Comparison of ENCODE assay signal across 8 mouse cellular contexts in the genomic region with DNA sequence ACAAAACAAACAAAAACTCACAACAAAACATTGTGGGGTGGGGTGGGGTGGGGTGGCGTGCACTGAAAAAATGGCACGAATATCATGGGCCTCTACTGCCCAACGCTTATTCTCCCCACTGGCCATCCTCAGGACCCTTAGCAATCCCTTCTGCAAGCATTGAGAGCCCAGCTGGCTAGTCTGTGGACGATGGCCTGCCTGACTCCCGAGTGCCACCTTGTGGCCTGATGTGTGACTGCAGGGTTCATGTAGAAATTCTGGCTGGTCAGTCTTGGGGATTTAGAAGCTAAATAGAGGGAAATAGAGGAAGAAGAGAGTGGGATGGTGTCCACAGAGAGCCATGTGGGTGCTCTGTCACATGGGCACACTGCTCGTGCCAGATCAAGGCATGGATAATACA.
DNase-seq lines count a peak whose midpoint lies in the region; ATAC-seq and TF ChIP-seq lines count a peak whose summit lies in the region.

No protein-coding gene starts in this region.

- 9% methylated on average over 6 of the region's 6 CpGs for WGBS in heart, embryonic 12.5 days

- no peaks in the 10 kb centered on the region for H3K9me3 ChIP-seq in heart, embryonic 12.5 days (replicated peaks)

- ATAC-seq in heart, embryonic 12.5 days (ENCODE audit: insufficient number of reproducible peaks, low FRiP score): no peak
- peak; percentile 56; the same call in 1 of the 2 replicates for ATAC-seq in megakaryocyte-erythroid progenitor cell, adult 5-6 weeks (replicated peaks; ENCODE audit: low FRiP score, low TSS enrichment, poor library complexity, severe bottlenecking)

- peak; percentile 99 for TF ChIP-seq CTCF in cortical plate, adult 2 months (IDR thresholded peaks at IDR 0.05; ENCODE audit: extremely low read depth, insufficient read depth, low read length)

- H3K27me3 ChIP-seq in heart, embryonic 12.5 days (replicated peaks): peaks cover 66% of the 10 kb centered on the region

- DNase-seq in heart, adult 9 months (ENCODE audit: low spot score in 2 of 2): peak; percentile 19 to 49
- DNase-seq in adrenal gland, adult (ENCODE audit: inconsistent age in 2 of 2, low spot score in 1 of 2): peak; percentile 64 to 87
- DNase-seq in gastrocnemius, postnatal 36 days: peak; percentile 59 to 71
- peak; percentile 71 to 80 for DNase-seq in layer of hippocampus, postnatal 14 days (ENCODE audit: low spot score in 2 of 2)
- peak; percentile 33 for DNase-seq in spleen, adult 12 weeks (ENCODE audit: low spot score)

- no peak overlapping the region for H3K4me3 ChIP-seq in heart, embryonic 12.5 days
- no peak overlapping the region for H3K4me3 ChIP-seq in cortical plate, adult 2 months (ENCODE audit: insufficient read depth, low read length)

- 0 out of 2 replicates have a peak, but pooled peaks cover 11% of the 10 kb centered on the region for H3K4me1 ChIP-seq in heart, embryonic 12.5 days (replicated peaks)
- H3K4me1 ChIP-seq in cortical plate, adult 2 months (ENCODE audit: control insufficient read depth, insufficient read depth, low read length): no peaks in the 10 kb centered on the region; the same call in 1 of the 2 replicates

- H3K36me3 ChIP-seq in heart, embryonic 12.5 days: no peaks in the 10 kb centered on the region

- H3K4me2 ChIP-seq in heart, embryonic 12.5 days: no peak overlapping the region

- no peak overlapping the region for H3K27ac ChIP-seq in heart, embryonic 12.5 days (ENCODE audit: poor library complexity, severe bottlenecking)
- H3K27ac ChIP-seq in cortical plate, adult 2 months (ENCODE audit: insufficient read depth, low read length): no peak overlapping the region

- no peak for TF ChIP-seq POLR2A in cortical plate, adult 2 months (IDR thresholded peaks at IDR 0.05; ENCODE audit: extremely low read depth, insufficient read depth, low read length)

- no peak overlapping the region for H3K9ac ChIP-seq in heart, embryonic 12.5 days

- intact Hi-C loops in gastrocnemius, postnatal 36 days (cut with DNase I): loop anchor here (1.0 kb wide), 1 partner anchor 71 kb away; no protein-coding TSS in a partner anchor
